Mouse (Mus musculus) left cerebral cortex, postnatal 25 days (tissue): ENCODE measurements around the gene Wbp11. TPM values are rescaled to one million over a fixed set of nuclear protein-coding genes. Genes with fewer than 3 reads are reported as not detected.

ENCODE experiments used
- DNase-seq, 2 experiments: peaks; one replicate each; pipeline ENCODE4 v3.0.0; 2022; ENCODE audit warnings: low spot score in 2 of 2, mixed read lengths in 1 of 2
- intact Hi-C: fragments of 180-260 bp; cut with DNase I; formaldehyde crosslinking; loops from one replicate; pipeline ENCODE4 v1.15.1; 2025
- microRNA-seq, 2 experiments: library from miRNA; unstranded; fragments of <30 nt; microRNA quantifications; one replicate each; pipeline ENCODE4 v1.2.0; 2022
- total RNA-seq, 2 experiments: library from RNA; stranded (reverse); gene quantifications; 2 replicates each; pipeline ENCODE4 v1.2.3; 2021

Gene Wbp11
- total RNA-seq, 2 experiments from 2014 or later = 124 to 125 TPM

- intact Hi-C loops = no loop called here
- no peak for DNase-seq
These were observed 46.6 kb downstream of the Wbp11 start, which contains the start of gene Gucy2c for GRCm38 (mm10) chr6:136781377-136781986. Gene Gucy2c (minus strand): TSS chr6:136781765.

GRCm38 (mm10) chr6:136776392-136776791, 51.6 kb downstream of the Wbp11 start:
- no peak for DNase-seq
- intact Hi-C loops = no loop called here

GRCm38 (mm10) chr6:136769859-136770258, 58.2 kb downstream of the Wbp11 start:
- DNase-seq = no peak
- intact Hi-C loops = no loop called here

DNA sequence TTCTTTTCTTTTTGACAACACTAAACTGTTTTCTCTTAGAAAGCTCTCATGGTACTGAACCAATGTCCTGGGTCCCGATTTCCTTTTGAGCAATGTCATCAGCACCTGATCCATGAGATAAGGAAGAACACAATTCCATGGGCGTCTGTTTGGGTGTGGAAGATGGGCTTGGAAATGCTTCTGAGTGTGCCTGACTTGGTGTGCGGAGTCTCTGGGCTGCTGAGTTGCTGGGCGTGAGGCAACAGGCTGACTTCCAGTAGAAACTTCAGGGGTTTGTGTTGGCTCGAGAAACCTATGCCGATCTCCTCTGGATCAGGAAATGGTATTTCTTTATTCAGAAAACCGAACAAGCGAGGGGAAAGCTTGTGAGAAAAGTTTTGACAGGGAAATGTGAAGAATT, 58.9 kb downstream of the Wbp11 start:
- intact Hi-C loops = no loop called here
- no peak for DNase-seq

- DNase-seq = peak in 1 of 2 experiments; percentile 20
- intact Hi-C loops = no loop called here
These were observed 64.1 kb downstream of the Wbp11 start for GRCm38 (mm10) chr6:136763912-136764311.

Small RNA genes lying within 50 kb of the gene (microRNA-seq; reads per million reads assigned to microRNA genes)
- 0 reads per million in 2 experiments for gene Gm44364

Other genes with a start within 250 kb of the Wbp11 start
- under 1 TPM; 0.16 to 0.30 TPM for gene Plbd1, start 166.3 kb downstream of the Wbp11 start, total RNA-seq
- gene Gucy2c, start 46.5 kb downstream of the Wbp11 start, total RNA-seq = under 1 TPM; 0.21 to 0.41 TPM
- gene Hist4h4, start 23.8 kb downstream of the Wbp11 start, total RNA-seq = 10 to 100 TPM in 1 of 2 experiments, 1 to 10 TPM in 1; 7.8 to 10.6 TPM
- gene H2afj, start 20.0 kb downstream of the Wbp11 start, total RNA-seq = 10 to 100 TPM; 56.9 to 66.7 TPM
- gene BC049715, start 607 bp downstream of the Wbp11 start, total RNA-seq = 1 to 10 TPM; 1.9 to 2.8 TPM
- 1 to 10 TPM; 4.4 to 5.0 TPM for gene Smco3, start 7.2 kb upstream of the Wbp11 start, total RNA-seq
- gene Art4, start 29.5 kb upstream of the Wbp11 start, total RNA-seq = under 1 TPM in 1 of 2 experiments, not detected in 1; 0.14 TPM
- 10 to 100 TPM; 43.5 to 46.0 TPM for gene Mgp, start 47.6 kb upstream of the Wbp11 start, total RNA-seq
- not detected for gene Erp27, start 93.9 kb upstream of the Wbp11 start, total RNA-seq
- 1 to 10 TPM in 1 of 2 experiments, under 1 TPM in 1; 0.41 to 1.5 TPM for gene Pde6h, start 95.6 kb upstream of the Wbp11 start, total RNA-seq
- 10 to 100 TPM; 10.6 to 14.2 TPM for gene Arhgdib, start 113.7 kb upstream of the Wbp11 start, total RNA-seq